Mouse (Mus musculus) heart, postnatal 14 days (tissue): ENCODE data around the gene Vars2. TPM values are rescaled to one million over a fixed set of nuclear protein-coding genes. Genes with fewer than 3 reads are reported as not detected.
A peak's percentile ranks its signal among the peaks of the same experiment; 100 is the strongest.

Experiments
- DNase-seq, 2 experiments: peaks; one replicate each; pipeline ENCODE4 v3.0.0; 2021 to 2022
- intact Hi-C: fragments of 180-260 bp; cut with DNase I; formaldehyde crosslinking; loops from one replicate; pipeline ENCODE4 v1.15.1; 2025
- long read RNA-seq, 2 experiments: library from polyadenylated mRNA; stranded (forward); transcript quantifications; one replicate each; pipeline ENCODE4 v2.0.0; 2021
- total RNA-seq, 2 experiments: library from RNA; stranded (reverse); gene quantifications; 2 replicates each; pipeline ENCODE4 v1.2.3; 2021

Vars2 gene
- total RNA-seq = 10 to 100 TPM; 29.6 to 30.7 TPM
- long read RNA-seq, experiment 1, full-length matches to known transcripts = 12 of 20 reads
- long read RNA-seq, experiment 1, partial matches to known transcripts = 4 of 20 reads
- long read RNA-seq, experiment 1, other reads (novel, unspliced or antisense) = 4 of 20 reads
- long read RNA-seq, experiment 2, full-length matches to known transcripts = 21 of 28 reads
- long read RNA-seq, experiment 2, partial matches to known transcripts = 6 of 28 reads
- long read RNA-seq, experiment 2, other reads (novel, unspliced or antisense) = 1 of 28 reads

DNA sequence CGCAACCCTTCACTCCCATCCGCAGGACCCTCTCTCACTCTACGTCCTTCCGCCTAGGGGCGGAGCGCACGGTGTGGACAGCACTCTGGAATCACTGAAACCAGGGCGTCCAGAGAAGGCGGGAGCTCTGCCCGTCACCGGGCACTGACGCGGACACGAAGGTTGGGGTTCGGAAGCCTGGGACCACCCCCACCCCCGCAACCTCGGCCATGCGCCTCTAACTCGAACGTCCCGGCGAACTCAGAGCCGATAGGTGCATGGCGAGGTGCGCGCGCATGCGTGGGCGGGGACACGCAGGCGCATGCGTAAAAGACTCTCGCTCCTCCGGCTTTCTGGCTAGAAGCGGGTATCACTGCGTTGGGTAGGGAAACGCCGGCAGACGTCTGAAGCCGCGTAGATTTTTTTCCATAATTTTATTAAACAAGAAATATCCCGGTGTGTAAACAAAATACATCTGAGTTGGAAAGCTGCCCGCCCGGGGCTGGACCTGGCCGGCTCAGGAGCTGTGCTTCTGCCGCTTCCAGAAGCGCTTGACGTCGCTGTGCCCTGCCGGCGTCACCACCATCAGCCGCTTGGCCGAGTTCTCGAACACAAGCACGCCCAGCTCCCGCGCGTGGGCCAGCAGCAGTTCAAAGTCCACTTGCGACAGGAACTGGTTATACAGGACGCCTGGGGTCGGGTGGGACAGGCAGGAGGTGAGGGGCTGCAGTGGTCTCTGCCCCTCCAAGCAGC, at the start of gene Vars2:
TSS of gene Vars2 (minus strand) at position 259 of the 732 bp plus-strand sequence.
- peak; percentile 98 to 99 for DNase-seq
- intact Hi-C loops = no loop called here

DNA sequence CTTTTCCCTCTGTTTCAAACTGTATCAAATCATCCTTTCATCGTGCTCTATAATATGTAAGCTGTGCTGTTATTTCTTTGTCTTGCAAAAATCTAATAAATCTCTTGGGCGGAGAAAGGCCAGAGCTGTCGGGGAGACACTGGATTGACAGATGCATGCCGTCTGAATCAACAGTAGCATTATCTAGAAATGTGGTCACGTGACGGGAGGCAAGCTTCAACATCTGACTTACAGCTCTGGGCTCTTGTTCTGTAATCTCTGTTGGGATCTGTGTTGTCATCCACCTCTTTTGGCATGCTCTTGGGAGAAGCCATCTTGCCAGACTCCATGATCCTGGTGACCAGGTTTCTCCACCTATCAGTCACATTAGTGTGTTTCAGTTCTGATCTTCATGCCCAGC, 49.7 kb upstream of the Vars2 start:
- DNase-seq = no peak
- intact Hi-C loops = no loop called here

DNA sequence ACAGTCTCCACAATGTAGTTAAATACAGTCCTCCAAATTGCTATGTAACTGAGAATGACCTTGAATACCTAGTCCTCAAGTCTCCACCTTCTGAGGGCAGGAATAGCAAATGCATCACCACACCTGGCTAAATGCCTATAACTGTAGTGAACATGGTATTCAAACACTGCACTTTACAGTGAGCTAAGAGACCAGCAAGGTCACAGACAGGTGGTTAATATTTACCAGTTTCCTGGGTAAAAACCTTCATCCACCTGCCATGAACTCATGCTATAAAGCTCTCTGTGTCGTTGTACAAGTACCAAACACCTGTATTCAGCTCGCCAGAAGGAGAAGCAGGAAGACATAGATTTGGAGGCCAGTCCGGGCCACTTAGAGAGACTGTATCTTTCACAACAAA, 48.7 kb upstream of the Vars2 start:
- intact Hi-C loops = no loop called here
- no peak for DNase-seq

DNA sequence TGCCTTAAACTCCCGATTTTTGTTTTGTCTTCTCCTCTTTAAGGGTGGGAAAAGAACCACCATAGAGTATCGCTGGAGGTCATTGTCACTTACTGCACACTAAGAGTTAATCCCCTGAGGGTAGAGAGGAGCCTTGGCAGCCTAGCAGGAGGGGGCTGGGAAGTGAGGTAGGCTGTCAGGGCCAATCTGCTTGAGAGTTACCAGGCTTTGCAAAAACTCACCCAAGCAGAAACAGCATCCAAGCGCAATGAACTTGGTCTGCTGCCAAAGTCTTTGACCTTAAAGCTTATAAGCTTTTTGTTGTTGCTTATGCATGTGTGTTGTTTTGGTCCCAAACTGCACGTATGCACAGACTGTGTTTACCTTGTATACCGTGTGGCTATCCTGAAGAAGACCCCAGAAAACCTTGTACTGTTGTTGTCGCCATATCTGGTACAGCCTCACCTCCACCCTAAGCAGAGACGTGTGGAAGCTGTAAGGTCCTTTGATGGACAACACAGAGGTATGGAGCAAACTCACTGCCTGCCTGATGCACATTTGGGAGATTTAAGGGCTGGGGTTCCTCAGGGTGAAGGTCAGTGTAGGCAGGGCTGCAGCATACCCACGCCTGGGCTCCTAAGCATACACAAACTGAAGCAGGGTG, 43.4 kb upstream of the Vars2 start:
- peak in 1 of 2 experiments; percentile 38 for DNase-seq
- intact Hi-C loops = no loop called here

DNA sequence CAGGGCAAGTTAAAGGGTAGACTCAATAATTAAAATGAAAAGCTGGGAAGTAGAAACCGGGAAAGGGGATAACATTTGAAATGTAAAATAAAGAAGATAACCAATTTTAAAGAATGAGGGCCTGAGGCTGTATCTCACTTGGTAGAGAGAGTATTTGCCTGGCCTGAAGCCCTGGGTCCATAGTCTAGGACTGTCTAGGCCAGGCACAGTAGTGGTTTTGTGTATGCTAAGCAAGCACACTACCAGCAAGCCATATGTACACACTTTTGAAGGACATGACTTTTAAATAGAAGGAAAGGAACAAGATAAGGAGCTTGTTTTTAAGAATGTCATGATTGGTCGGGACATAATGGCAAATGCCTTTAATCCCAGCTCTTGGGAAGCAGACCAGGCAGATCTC, 41.2 kb upstream of the Vars2 start:
- intact Hi-C loops = no loop called here
- DNase-seq = no peak

DNA sequence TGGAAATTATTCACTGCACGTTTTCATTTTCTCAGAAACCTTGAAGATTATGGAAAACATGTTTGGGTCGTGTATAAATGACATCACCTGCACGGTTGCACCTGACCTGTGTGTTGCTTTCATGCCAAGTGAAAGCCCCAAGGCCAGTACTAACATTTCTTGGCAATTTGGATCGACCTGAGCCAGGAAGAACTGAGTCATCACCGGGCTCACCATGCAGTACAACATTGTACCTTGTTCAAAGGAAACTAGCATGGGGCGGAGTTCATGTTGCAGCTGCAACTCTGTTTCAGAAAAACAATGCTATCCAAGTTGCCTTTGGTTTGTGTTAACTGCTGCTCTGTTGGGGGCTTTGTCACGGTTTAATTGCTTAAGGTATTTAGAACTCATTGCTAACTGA, 40.5 kb upstream of the Vars2 start:
- no peak for DNase-seq
- intact Hi-C loops = loop anchor here (2.0 kb wide), 1 partner anchor 17 kb away; no protein-coding TSS in a partner anchor

DNA sequence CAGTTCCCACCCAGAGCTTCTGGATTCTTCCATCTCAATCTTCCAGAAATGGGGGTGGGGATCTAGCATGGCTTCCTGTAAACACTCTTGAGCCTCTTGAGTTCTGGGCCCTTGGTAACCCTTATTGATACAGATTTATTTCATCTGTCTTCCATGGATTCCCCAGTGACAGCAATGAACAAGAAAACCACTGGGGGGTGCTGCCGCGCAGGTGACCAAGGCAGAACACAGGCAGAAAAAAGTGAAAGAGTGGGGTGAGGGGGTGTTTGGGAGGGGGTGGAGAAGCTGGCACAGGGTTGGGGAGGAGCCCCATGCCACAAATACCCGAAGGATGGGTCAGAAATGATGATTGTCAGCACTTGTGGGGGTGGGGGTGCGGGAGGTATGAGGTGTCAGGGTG, 38.4 kb upstream of the Vars2 start:
- intact Hi-C loops = loop anchor here (2.0 kb wide), 1 partner anchor 19 kb away; no protein-coding TSS in a partner anchor
- DNase-seq = peak; percentile 35 to 65

DNA sequence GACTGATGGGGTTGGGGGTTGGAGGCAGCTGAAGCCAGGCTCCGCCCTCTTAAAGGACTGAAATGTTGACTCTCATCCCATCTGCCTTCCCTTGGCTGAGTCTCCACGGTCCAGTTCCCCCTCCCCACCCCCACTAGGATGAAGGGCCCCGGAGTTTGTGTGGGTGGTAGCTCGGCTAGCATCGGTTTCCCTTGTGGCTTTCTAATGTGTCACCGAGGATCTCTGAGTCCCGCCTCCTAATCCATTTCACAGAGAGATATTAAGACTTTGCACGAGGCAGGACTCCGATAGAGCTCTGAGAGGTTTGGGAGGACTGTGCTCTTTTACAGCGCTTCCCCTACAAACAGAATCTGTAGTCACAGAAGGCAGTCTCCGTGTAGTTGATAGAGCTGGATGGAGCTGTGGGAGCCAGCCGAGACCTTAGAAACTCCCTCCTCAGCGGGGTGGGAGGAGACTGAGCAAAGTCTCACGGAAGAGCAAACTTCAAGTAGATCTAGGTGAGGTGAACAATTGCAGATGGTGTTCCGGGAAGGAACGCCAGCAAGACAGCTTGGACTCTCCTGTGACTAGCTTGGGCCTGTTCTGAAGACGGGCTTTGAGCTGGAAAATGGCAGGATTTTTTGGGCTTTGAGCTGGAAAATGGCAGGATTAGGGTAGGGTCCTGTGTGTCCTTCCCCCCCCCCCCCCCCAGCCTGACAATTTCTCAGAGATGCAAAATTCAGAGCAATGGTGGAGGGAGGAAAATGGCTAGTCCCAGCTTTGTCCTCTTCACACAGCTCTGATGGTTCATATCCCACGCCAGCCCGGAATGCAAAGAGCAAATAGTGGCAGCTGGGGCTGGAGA, 37.5 kb upstream of the Vars2 start, which contains the start of gene Ddr1:
TSS of gene Ddr1 (minus strand) at position 1 of the 844 bp plus-strand sequence.
- intact Hi-C loops = no loop called here
- peak in 1 of 2 experiments; percentile 38 for DNase-seq

DNA sequence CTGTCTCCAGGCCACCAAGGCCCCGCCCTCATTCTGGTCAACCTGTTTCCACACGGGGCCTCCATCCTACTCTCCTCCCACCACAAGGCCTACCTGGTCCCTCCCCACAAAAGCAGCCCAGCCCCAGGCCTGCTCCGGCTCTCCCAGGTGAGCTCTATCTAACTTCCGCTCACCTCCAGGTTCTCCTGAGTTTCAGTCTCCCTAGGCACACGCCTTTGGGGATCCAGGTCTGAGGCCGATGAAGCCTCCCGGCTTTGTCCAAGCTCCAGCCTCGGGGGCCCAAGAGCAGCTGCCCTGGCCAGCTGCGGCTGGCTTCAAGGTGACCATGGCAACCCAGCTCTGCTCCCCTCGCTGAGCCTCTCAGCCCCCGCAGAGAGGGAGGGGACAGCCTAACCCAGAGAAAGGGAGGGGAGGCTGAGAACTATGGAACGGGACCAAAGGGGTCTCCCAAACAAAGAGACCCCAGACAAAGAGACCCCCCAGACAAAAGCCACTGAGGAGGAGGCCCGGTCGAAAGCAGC, 36.4 kb upstream of the Vars2 start:
- DNase-seq = no peak
- intact Hi-C loops = no loop called here

DNA sequence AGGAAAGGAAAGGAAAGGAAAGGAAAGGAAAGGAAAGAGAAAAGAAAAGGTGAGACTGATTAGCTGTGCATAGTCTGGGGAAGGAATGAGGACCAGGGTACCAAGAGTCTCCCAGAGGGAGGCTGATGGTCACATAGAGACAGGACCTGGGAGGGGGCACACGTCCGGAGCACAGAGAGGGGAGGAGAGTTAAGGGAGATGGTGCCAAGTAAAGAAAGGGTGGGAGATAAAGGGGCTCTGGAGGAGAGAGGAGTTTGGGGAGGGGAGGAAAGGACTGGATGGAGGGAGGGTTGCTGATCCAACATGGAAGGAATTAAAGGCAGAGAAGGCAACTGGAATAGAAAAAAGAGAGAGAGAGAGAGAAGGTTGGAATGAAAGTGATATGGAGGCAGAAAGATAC, 35.7 kb upstream of the Vars2 start:
- intact Hi-C loops = no loop called here
- DNase-seq = no peak

DNA sequence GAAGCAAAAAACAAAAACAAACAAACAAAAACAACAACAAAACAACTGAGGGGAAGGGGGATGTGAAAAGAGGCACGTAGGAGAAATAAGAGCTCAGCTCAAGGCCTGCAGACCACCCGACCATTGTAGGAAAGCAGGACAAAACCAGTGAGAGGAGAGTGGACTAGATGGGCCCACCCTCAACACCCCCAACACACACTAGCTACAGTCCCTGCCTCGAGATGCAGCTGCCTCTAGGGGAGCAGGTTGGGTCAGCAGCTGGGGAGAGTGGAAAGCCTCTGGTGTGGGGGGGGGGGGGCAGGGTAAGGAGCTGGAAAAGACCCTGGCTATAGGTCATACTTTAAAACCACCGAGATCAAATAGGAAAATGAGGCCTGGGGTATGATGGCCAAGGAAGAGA, 35.2 kb upstream of the Vars2 start:
- no peak for DNase-seq
- intact Hi-C loops = no loop called here

DNA sequence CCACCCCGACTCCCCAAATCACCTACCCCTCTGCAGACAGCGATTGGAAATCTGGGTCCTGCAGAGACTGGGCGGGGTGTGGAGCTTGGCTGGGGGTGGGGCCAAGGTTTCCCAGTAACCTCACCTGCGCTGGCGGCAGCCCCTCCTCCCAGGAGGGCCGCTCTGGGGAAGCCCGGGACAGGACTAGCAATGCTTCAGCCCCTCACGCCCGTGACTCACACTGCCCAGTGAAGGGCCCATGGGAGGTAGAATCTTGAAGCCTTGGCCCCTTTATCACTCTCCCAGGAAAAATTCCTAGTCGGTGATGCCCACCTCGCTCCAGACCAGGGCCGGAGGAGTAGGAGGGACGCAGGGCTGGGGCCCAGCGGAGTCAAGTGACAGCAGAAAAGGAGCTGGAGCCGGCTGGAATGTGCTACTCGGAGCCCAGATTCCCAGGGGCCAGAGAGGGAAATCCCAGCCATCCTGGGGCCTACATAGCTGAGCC, 34.6 kb upstream of the Vars2 start:
- DNase-seq = peak; percentile 49 to 61
- intact Hi-C loops = no loop called here

DNA sequence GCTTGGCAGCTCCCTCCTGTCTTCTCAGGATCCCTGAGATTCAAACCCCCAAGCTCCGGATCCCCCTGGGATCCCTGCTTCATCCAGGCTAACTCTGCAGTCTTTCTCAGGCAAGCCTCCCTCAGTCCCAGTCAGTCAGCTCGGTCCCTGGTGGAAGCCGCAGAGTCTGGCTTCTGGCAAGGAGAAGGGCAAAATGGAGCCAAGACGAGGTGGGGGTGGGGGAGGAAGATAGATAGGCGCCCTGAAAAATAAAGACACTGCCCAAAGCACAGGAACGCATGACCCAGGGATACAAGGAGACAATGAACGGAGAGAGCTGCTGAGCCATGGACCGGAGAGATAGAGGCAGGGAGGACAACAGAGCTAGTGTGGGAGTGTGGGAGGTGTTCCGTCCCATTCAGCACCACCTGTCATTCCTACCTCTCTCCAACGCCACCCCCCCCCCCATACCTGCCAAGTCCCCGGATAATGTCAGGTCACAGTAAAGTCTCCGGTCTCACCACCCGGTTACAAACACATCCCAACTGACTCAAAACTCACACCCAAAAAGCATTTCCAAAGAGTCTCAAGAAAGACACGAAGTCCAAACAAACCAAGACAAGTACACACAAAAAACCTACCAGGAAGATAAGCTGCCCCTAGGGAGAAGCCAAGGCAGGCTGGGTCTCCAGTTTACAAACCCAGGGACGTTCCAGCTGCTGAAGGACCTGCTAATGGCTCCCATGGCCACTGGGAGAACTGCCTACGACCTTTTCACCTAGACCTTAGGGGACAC, 34.0 kb upstream of the Vars2 start:
- intact Hi-C loops = no loop called here
- DNase-seq = peak; percentile 40 to 53

DNA sequence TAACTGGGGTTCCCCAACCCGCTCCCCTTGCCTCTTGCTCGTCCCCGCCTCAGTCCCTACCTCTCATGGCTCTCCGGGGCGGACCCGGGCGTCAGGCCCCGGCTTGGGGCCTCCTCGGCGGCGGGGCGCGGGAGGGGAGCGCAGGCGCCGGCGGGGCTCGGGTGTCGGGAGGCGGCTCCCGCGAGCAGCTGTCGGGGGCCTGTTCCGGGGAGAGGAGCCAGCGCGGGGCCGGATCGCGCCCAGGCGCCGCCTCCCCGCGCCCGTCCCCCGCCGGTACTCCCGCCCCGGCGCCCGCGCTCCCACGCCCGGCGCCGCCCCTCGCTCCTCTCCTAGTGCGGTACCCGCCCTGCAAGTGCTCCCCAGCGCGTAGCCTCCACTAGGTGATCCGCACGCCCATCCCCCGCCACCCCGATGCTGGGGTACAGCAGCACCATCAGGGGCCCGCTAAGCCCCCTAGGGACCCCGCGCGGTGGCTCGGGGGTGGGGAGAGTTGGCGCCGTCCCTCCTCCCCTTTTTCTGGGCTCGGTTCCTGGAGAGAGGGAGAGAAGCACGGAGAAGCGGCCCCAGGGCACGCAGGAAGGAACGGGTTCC, 33.1 kb upstream of the Vars2 start:
- DNase-seq = peak; percentile 86 to 90
- intact Hi-C loops = no loop called here

DNA sequence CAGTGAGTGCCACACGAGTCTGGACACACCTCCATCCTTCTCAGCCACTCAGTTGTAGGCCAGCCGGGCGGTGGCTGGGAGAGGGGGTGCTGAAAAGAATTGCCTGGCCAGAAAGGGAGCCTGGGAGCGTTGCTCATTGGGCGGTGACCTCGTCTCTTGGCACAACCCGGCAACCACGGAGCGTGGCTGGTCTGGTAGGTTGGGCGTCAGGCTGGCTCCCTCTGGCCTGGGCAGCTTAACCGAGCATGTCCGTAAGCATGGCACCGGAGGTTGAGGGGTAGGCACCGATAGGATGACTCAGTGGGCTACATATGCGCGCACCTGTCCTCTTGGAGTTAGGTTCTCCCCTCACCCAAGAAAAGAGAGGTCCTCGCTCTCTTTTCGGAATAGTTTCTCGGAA, 32.5 kb upstream of the Vars2 start:
- intact Hi-C loops = no loop called here
- DNase-seq = peak; percentile 72 to 84

DNA sequence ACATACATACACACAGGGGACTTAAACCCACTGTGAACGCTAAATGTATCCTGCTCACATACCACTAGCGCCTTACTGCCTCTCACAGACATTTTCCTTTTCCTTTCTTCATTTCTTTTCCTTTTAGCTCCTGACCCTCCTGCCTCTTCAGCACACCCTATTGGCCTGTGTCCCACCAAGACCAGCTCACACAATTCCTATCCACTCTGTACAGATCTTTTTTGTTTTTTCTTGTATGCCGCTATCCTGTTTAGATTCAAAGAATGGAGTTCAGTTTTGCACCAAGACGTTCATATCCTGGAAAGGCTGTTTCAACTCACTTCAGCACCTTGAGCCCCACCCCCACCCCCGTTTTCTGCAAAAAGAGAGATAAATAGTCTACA, 31.1 kb upstream of the Vars2 start:
- intact Hi-C loops = no loop called here
- DNase-seq = no peak

DNA sequence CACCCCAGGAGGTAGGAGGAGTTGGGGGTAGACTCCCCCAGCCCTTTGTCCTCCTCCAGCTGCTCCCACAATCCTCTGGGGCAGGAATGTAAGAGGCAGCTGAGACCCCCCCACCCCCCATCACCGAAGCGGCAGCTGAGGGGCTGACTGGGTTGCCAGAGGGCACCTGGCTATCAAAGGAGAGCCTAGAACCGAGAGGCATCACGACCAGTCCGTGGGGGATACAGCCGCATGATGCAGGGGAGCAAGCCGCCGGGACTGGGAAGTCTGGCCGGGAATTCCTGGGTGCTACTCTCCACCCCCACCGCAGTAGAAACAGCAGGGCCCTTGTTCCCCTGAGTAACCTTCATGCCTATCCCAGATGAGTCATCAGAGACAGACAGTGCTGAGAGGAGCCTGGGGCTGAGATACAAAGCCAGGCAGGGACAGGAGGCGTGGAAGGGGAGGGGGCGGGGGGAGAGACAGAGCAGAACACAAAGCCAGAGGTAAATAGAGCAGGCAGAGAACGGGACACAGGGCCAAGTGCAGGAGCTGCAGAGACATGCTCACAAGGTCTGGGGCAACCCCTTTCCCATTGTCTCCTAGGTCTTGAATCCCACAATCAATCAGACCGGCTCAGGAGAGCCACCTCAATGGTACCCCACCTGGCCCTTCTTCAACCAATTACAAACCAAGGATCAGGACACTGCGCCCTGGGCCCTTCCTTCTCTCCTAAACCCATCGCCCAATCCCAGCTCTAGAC, 30.5 kb upstream of the Vars2 start:
- intact Hi-C loops = no loop called here
- peak in 1 of 2 experiments; percentile 22 for DNase-seq

DNA sequence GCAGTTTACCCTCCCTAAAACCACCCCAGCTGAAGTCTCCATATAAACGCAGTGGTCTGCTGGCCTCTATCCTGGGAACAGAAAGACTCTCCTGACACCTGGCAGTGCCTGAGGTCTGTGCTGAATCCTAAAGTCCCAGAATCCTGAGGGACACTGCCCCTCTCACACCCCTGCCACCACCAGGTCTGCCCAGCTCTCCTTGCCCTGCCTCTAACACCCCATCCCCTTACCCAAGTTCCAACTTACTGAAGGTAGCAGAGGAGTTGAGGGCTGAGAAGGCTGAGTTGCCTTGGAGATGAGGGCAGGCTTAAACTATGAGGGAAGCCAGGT, 30.0 kb upstream of the Vars2 start:
- intact Hi-C loops = no loop called here

DNA sequence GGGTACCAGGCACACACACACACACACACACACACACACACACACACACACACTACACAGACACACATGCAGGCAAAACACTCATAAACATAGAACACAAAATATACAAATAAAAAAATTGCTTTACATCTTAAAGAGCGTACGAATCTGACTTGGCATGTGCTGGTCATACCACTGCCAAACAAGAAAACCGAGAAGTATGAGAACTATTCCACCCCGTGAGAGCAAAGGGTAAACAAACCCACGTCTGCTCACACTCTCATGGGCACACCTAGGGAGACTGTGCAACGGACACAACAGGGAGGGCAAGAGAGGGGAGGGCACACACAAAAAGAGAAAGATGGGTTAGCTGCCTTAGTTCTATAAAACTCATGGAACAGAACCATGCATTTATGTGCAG, 29.3 kb upstream of the Vars2 start:
- intact Hi-C loops = no loop called here
- no peak for DNase-seq

More for the DNA sequence above, 30.0 kb upstream of the Vars2 start:
- no peak for DNase-seq
